Mouse (Mus musculus): ENCODE measurements around the gene Fbxw2. TPM values are rescaled to one million over a fixed set of nuclear protein-coding genes. Genes with fewer than 3 reads are reported as not detected.
"Not testable (repeated sequence)": the region's sequence is repeated elsewhere in the genome, so short reads cannot be mapped to it uniquely, and the experiment has no call there.

Fbxw2 gene
- polyA plus RNA-seq, 1 experiment from 2014 or later, result 122 TPM

GRCm38 (mm10) chr2:34792543-34792942 is 33.6 kb downstream of the Fbxw2 start:
- not testable (repeated sequence) for H3K4me1 ChIP-seq (replicated peaks; ENCODE audit: control insufficient read depth, insufficient read depth, low read length); H3K9me3 ChIP-seq (ENCODE audit: control insufficient read depth, low read length); H3K4me2 ChIP-seq (ENCODE audit: low read length); H3K36me3 ChIP-seq (ENCODE audit: control insufficient read depth, insufficient read depth); H3K9ac ChIP-seq (replicated peaks; ENCODE audit: low read depth, low read length); H3K4me3 ChIP-seq (replicated peaks; ENCODE audit: low read length); H3K27ac ChIP-seq (ENCODE audit: low read length); ATAC-seq; H3K27me3 ChIP-seq (replicated peaks; ENCODE audit: control insufficient read depth, insufficient read depth, low read length)
- 81% methylated on average over 2 of the region's 2 CpGs for WGBS

- no peaks in the 10 kb centered on the region for H3K27me3 ChIP-seq (replicated peaks; ENCODE audit: control insufficient read depth, insufficient read depth, low read length)
- 92% methylated on average over 8 of the region's 8 CpGs for WGBS
- no peaks in the 10 kb centered on the region for H3K9me3 ChIP-seq (ENCODE audit: control insufficient read depth, low read length)
- ATAC-seq, result no peak
- H3K4me1 ChIP-seq (replicated peaks; ENCODE audit: control insufficient read depth, insufficient read depth, low read length), result no peaks in the 10 kb centered on the region
- H3K4me3 ChIP-seq (replicated peaks; ENCODE audit: low read length), result no peak overlapping the region
- no peak overlapping the region for H3K4me2 ChIP-seq (ENCODE audit: low read length)
- H3K9ac ChIP-seq (replicated peaks; ENCODE audit: low read depth, low read length), result no peak overlapping the region
- H3K36me3 ChIP-seq (ENCODE audit: control insufficient read depth, insufficient read depth), result peaks cover under 1% of the 10 kb centered on the region; the same call in 1 of the 2 replicates
- no peak overlapping the region for H3K27ac ChIP-seq (ENCODE audit: low read length)
Measured at GRCm38 (mm10) chr2:34790282-34790681, 35.8 kb downstream of the Fbxw2 start.

DNA sequence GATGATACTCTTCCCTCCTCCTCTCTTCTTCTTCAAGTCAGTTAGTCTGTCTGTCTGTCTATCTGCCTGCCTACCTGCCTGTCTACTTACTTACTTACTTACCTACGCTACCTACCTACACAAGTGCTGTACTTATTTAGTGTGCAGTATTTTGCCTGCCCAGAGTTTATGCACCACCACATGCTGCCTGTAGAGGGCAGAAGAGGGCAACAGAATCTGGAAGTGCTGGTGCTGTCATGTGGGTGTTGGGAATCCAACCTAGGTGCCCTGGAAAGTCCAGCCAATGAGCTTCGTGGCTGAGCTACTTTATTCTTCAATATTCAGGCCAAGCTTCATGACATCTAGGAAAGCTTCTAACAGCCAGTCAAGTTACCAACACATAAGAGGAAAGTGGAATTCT is 42.0 kb downstream of the Fbxw2 start:
- no peaks in the 10 kb centered on the region for H3K27me3 ChIP-seq (replicated peaks; ENCODE audit: control insufficient read depth, insufficient read depth, low read length)
- H3K9me3 ChIP-seq (ENCODE audit: control insufficient read depth, low read length), result no peaks in the 10 kb centered on the region
- H3K9ac ChIP-seq (replicated peaks; ENCODE audit: low read depth, low read length), result no peak overlapping the region
- no peak overlapping the region for H3K27ac ChIP-seq (ENCODE audit: low read length)
- no peak for ATAC-seq
- H3K4me2 ChIP-seq (ENCODE audit: low read length), result no peak overlapping the region
- H3K4me1 ChIP-seq (replicated peaks; ENCODE audit: control insufficient read depth, insufficient read depth, low read length), result no peaks in the 10 kb centered on the region
- H3K36me3 ChIP-seq (ENCODE audit: control insufficient read depth, insufficient read depth), result peaks cover 17% of the 10 kb centered on the region
- no peak overlapping the region for H3K4me3 ChIP-seq (replicated peaks; ENCODE audit: low read length)
- WGBS, result 70% methylated on average over 2 of the region's 2 CpGs

DNA sequence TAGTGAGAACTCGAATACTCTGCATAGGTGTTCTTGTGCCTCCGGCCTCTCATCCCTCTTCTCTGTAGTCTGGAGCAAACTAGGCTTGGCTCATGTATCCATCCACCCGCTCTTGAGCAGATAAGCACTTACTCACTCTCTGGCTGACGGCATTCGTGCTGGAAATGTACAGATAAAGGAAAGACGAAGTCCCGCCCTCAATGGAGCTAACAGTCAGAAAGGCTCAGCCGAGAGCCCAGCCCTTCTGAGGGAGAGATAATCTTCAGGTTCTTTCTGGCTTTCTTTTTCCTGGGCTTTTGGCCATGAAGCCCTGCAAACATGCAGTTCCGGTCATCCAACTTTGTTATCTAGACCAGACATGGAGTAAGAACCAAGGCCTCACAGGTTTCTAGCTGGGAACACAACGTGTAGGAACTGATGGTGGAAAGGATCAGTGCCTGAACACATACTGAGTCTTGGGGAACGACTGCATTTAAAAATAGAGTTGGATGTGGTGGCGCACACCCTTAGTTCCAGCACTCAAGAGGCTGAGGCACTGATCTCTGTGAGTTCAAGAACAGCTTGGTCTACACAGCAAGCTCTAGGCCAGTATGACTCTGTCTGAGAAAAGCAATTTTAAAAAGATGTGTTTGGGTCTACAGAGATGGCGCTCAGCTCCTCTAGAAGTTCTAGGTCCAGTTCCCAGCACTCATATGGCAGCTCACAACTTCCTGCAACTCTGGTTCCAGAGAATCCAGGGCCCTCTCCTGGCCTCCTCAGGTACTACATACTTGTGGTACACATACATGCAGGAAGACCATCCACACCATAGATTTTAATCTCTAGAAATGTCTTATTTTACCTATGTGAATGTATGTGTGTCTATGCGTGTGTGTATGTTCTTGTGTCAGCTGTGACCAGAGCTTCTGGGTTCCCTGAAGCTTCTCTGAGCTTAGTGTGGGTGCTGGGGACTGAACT is 42.8 kb downstream of the Fbxw2 start:
- H3K9ac ChIP-seq (replicated peaks; ENCODE audit: low read depth, low read length), result no peak overlapping the region
- H3K27me3 ChIP-seq (replicated peaks; ENCODE audit: control insufficient read depth, insufficient read depth, low read length), result no peaks in the 10 kb centered on the region
- no peak overlapping the region for H3K4me3 ChIP-seq (replicated peaks; ENCODE audit: low read length)
- no peaks in the 10 kb centered on the region for H3K4me1 ChIP-seq (replicated peaks; ENCODE audit: control insufficient read depth, insufficient read depth, low read length)
- ATAC-seq, result no peak
- WGBS, result 91% methylated on average over 14 of the region's 14 CpGs
- H3K36me3 ChIP-seq (ENCODE audit: control insufficient read depth, insufficient read depth), result peaks cover 17% of the 10 kb centered on the region
- H3K27ac ChIP-seq (ENCODE audit: low read length), result no peak overlapping the region
- no peak overlapping the region for H3K4me2 ChIP-seq (ENCODE audit: low read length)
- H3K9me3 ChIP-seq (ENCODE audit: control insufficient read depth, low read length), result no peaks in the 10 kb centered on the region

GRCm38 (mm10) chr2:34777237-34777868 is 48.8 kb downstream of the Fbxw2 start:
- H3K36me3 ChIP-seq (ENCODE audit: control insufficient read depth, insufficient read depth), result peaks cover 35% of the 10 kb centered on the region
- H3K9me3 ChIP-seq (ENCODE audit: control insufficient read depth, low read length), result no peaks in the 10 kb centered on the region
- no peak overlapping the region for H3K9ac ChIP-seq (replicated peaks; ENCODE audit: low read depth, low read length)
- WGBS, result 46% methylated on average over 1 of the region's 1 CpGs
- no peak overlapping the region for H3K27ac ChIP-seq (ENCODE audit: low read length)
- ATAC-seq, result no peak
- H3K27me3 ChIP-seq (replicated peaks; ENCODE audit: control insufficient read depth, insufficient read depth, low read length), result no peaks in the 10 kb centered on the region
- H3K4me3 ChIP-seq (replicated peaks; ENCODE audit: low read length), result no peak overlapping the region
- H3K4me2 ChIP-seq (ENCODE audit: low read length), result 0 out of 2 replicates have a peak overlapping the region, but pooled peaks have one; percentile 15
- H3K4me1 ChIP-seq (replicated peaks; ENCODE audit: control insufficient read depth, insufficient read depth, low read length), result peaks cover 44% of the 10 kb centered on the region

DNA sequence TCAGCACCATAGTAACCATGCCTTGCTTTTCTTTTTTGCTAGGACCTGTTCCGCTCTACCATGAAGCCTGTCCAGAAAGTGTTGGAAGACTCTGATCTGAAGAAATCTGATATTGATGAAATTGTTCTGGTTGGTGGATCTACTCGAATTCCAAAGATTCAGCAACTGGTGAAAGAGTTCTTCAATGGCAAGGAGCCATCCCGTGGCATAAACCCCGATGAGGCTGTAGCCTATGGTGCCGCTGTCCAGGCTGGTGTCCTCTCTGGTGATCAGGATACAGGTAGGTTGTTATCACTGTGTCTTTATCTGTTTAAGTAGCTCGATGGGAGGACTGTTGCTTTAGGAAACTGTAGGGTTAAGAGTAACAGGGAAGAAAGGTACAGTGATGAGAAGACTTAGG is 51.6 kb downstream of the Fbxw2 start:
- Histone ChIP-seq H3K27me3 (replicated peaks; ENCODE audit: control insufficient read depth, insufficient read depth, low read length) (no peaks in the 10 kb centered on the region), H3K4me1 (replicated peaks; ENCODE audit: control insufficient read depth, insufficient read depth, low read length) (peaks cover 51% of the 10 kb centered on the region), H3K36me3 (ENCODE audit: control insufficient read depth, insufficient read depth) (peaks cover 31% of the 10 kb centered on the region), H3K9ac (replicated peaks; ENCODE audit: low read depth, low read length) (no peak overlapping the region), H3K27ac (ENCODE audit: low read length) (no peak overlapping the region), H3K9me3 (ENCODE audit: control insufficient read depth, low read length) (no peaks in the 10 kb centered on the region), H3K4me3 (replicated peaks; ENCODE audit: low read length) (no peak overlapping the region), H3K4me2 (ENCODE audit: low read length) (no peak overlapping the region)
- no peak for ATAC-seq
- 90% methylated on average over 6 of the region's 6 CpGs for WGBS

GRCm38 (mm10) chr2:34773673-34774072 is 52.4 kb downstream of the Fbxw2 start:
- H3K4me2 ChIP-seq (ENCODE audit: low read length), result peak overlapping the region; percentile 67
- H3K9ac ChIP-seq (replicated peaks; ENCODE audit: low read depth, low read length), result no peak overlapping the region
- H3K9me3 ChIP-seq (ENCODE audit: control insufficient read depth, low read length), result no peaks in the 10 kb centered on the region
- no peak overlapping the region for H3K27ac ChIP-seq (ENCODE audit: low read length)
- H3K36me3 ChIP-seq (ENCODE audit: control insufficient read depth, insufficient read depth), result peaks cover 31% of the 10 kb centered on the region
- H3K4me3 ChIP-seq (replicated peaks; ENCODE audit: low read length), result no peak overlapping the region
- H3K4me1 ChIP-seq (replicated peaks; ENCODE audit: control insufficient read depth, insufficient read depth, low read length), result peaks cover 51% of the 10 kb centered on the region
- no peak for ATAC-seq
- WGBS, result 92% methylated on average over 4 of the region's 4 CpGs
- H3K27me3 ChIP-seq (replicated peaks; ENCODE audit: control insufficient read depth, insufficient read depth, low read length), result no peaks in the 10 kb centered on the region

GRCm38 (mm10) chr2:34772252-34773235 is 53.6 kb downstream of the Fbxw2 start:
- 4% methylated on average over 49 of the region's 50 CpGs for WGBS
- H3K27me3 ChIP-seq (replicated peaks; ENCODE audit: control insufficient read depth, insufficient read depth, low read length), result no peaks in the 10 kb centered on the region
- H3K4me2 ChIP-seq (ENCODE audit: low read length), result peak overlapping the region; percentile 67
- ATAC-seq, result no peak; the same call in 1 of the 2 replicates
- H3K9ac ChIP-seq (replicated peaks; ENCODE audit: low read depth, low read length), result peak overlapping the region; percentile 84
- H3K4me1 ChIP-seq (replicated peaks; ENCODE audit: control insufficient read depth, insufficient read depth, low read length), result peaks cover 47% of the 10 kb centered on the region
- peaks cover 31% of the 10 kb centered on the region for H3K36me3 ChIP-seq (ENCODE audit: control insufficient read depth, insufficient read depth)
- H3K27ac ChIP-seq (ENCODE audit: low read length), result peak overlapping the region; percentile 87
- H3K9me3 ChIP-seq (ENCODE audit: control insufficient read depth, low read length), result no peaks in the 10 kb centered on the region
- peak overlapping the region; percentile 74 for H3K4me3 ChIP-seq (replicated peaks; ENCODE audit: low read length)
